Mouse (Mus musculus) midbrain, embryonic 16.5 days (tissue): Measurements from ENCODE around the gene Gm11992. TPM values are rescaled to one million over a fixed set of nuclear protein-coding genes. Genes with fewer than 3 reads are reported as not detected.

Experiments
- ATAC-seq: fragments of 200-750 bp; cut with Nextera tagmentation; 2 replicates; pipeline ENCODE4 v1.8.0; 2017; ENCODE audit warnings: moderate TSS enrichment
- H3K27ac ChIP-seq: fragments of 300-500 bp; sonication (generic); 2 replicates; pipeline ENCODE4 v1.5.1; 2014; ENCODE audit warnings: mild to moderate bottlenecking, low read length, mixed read lengths
- H3K27me3 ChIP-seq: fragments of 300-500 bp; sonication (generic); 2 replicates; pipeline ENCODE4 v1.6.1; 2014; ENCODE audit warnings: low read depth, low read length, mixed read lengths; ENCODE audit not compliant: control insufficient read depth, insufficient read depth
- H3K36me3 ChIP-seq: fragments of 300-500 bp; sonication (generic); 2 replicates; pipeline ENCODE4 v1.6.1; 2014; ENCODE audit warnings: mild to moderate bottlenecking, low read length, moderate library complexity, mixed read lengths; ENCODE audit not compliant: control insufficient read depth, insufficient read depth
- H3K4me1 ChIP-seq: fragments of 300-500 bp; sonication (generic); 2 replicates; pipeline ENCODE4 v1.6.1; 2014; ENCODE audit warnings: mild to moderate bottlenecking, low read length, mixed read lengths; ENCODE audit not compliant: control insufficient read depth, insufficient read depth
- H3K4me2 ChIP-seq: fragments of 300-500 bp; sonication (generic); 2 replicates; pipeline ENCODE4 v1.6.1; 2014; ENCODE audit warnings: mild to moderate bottlenecking, low read length, mixed read lengths
- H3K4me3 ChIP-seq: fragments of 300-500 bp; sonication (generic); 2 replicates; pipeline ENCODE4 v1.5.1; 2014; ENCODE audit warnings: low read depth, mild to moderate bottlenecking, low read length, moderate library complexity, mixed read lengths
- H3K9ac ChIP-seq: fragments of 300-500 bp; sonication (generic); 2 replicates; pipeline ENCODE4 v1.6.1; 2014; ENCODE audit warnings: low read depth, low read length, mixed read lengths
- H3K9me3 ChIP-seq: fragments of 300-500 bp; sonication (generic); replicated peaks from 2 replicates; pipeline ENCODE4 v1.6.1; 2014; ENCODE audit warnings: mild to moderate bottlenecking, low read length, mixed read lengths; ENCODE audit not compliant: control insufficient read depth, poor library complexity, severe bottlenecking
- WGBS: fragments of 180-500 bp; shearing (Covaris S2); extraction: QIAGEN DNeasy Blood & Tissue Kit; methylation state at CpG from one replicate; pipeline ENCODE4 v1.1.7; 2014; 5-methylcytosine and 5-hydroxymethylcytosine counted together
- polyA plus RNA-seq: library from polyadenylated mRNA; unstranded; fragments of >200 nt; fragmentation: Nextera tagmentation; extraction: Ambion mirVana; gene quantifications from 2 replicates; pipeline ENCODE4 v1.2.1, GENCODE M21; 2015

Gm11992 gene
- polyA plus RNA-seq, 1 experiment from 2014 or later: 2.7 TPM

DNA sequence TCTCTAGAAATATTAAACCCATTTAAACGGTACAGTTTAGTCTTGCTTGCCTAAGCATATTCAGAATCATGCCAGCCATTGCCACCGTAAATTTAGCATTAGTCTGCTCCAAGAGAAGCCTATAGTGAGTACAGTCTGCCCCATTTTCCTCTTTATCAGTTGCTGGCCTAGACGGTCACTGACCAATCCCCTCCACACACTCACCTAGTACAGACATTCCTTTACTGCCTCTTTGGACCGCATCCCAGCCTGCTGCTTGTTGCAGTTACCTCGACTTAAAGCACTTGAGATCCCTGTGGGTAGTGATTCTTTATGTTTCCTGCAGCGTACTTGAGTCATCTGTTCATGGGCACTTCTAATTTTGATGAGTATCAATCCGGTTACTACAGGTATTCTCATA lies 23.6 kb upstream of the Gm11992 start:
- H3K27ac ChIP-seq: no peak overlapping the region
- no peaks in the 10 kb centered on the region for H3K9me3 ChIP-seq
- no peak for ATAC-seq
- no peaks in the 10 kb centered on the region for H3K4me1 ChIP-seq
- no peak overlapping the region for H3K9ac ChIP-seq
- H3K36me3 ChIP-seq: no peaks in the 10 kb centered on the region
- no peaks in the 10 kb centered on the region for H3K27me3 ChIP-seq
- H3K4me3 ChIP-seq: no peak overlapping the region
- 83% methylated on average over 7 of the region's 7 CpGs for WGBS
- no peak overlapping the region for H3K4me2 ChIP-seq

- Histone ChIP-seq H3K4me2 (no peak overlapping the region), H3K27ac (no peak overlapping the region), H3K36me3 (no peaks in the 10 kb centered on the region), H3K4me1 (no peaks in the 10 kb centered on the region), H3K9ac (no peak overlapping the region), H3K9me3 (no peaks in the 10 kb centered on the region), H3K4me3 (no peak overlapping the region), H3K27me3 (no peaks in the 10 kb centered on the region)
- WGBS: 68% methylated on average over 3 of the region's 3 CpGs
- no peak for ATAC-seq
Observed at GRCm38 (mm10) chr11:9025211-9025610, 23.2 kb upstream of the Gm11992 start.

- no peaks in the 10 kb centered on the region for H3K36me3 ChIP-seq
- no peak overlapping the region for H3K9ac ChIP-seq
- no peak overlapping the region for H3K27ac ChIP-seq
- no peaks in the 10 kb centered on the region for H3K9me3 ChIP-seq
- no peak overlapping the region for H3K4me2 ChIP-seq
- no peak overlapping the region for H3K4me3 ChIP-seq
- 86% methylated on average over 2 of the region's 2 CpGs for WGBS
- no peaks in the 10 kb centered on the region for H3K4me1 ChIP-seq
- no peaks in the 10 kb centered on the region for H3K27me3 ChIP-seq
- ATAC-seq: no peak
Observed at GRCm38 (mm10) chr11:9031530-9031929, 16.9 kb upstream of the Gm11992 start.

DNA sequence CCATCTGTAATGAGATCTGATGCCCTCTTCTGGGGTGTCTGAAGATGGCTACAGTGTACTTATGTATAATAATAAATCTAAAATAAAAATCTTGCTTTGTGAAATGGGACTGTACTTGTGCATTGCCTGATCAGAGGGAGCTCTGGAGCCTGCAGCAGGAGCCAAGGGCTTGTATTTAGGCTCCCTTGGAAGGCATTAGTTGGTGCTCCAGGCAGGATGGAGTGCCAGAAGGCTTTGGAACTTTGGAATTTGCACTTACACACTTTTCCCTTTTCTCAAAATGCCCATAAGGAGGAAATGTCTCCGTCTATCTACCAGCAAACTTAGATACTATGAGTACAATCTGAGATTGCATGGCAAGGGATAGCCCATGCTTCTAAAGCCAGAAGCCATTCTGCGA lies 1.8 kb upstream of the Gm11992 start:
- ATAC-seq: no peak
- 88% methylated on average over 2 of the region's 2 CpGs for WGBS
- no peak overlapping the region for H3K27ac ChIP-seq

DNA sequence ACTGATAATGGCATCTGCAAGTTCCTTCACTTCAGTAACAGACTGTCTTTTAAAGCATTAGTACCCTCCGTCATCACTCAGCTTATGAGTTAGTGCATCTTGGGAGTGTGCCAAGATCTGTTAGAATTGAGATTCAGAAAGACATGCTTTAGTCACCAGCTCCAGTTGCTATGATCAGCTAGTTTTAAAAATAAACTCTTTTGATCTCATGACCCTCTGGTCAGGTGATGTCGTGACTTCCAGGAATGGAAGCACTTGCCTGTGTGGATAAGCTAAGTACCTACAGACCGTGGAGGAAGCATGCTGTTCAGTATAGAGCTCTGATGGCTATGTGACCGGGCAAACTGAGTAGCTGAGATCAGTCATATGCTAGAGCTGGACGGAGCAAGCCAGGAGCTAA lies 1.4 kb upstream of the Gm11992 start:
- WGBS: 80% methylated on average over 5 of the region's 5 CpGs
- peaks cover 2% of the 10 kb centered on the region; the same call in 1 of the 2 replicates for H3K4me1 ChIP-seq
- H3K9ac ChIP-seq: no peak overlapping the region
- no peaks in the 10 kb centered on the region for H3K9me3 ChIP-seq
- H3K27me3 ChIP-seq: peaks cover 11% of the 10 kb centered on the region
- no peak overlapping the region for H3K4me2 ChIP-seq
- H3K27ac ChIP-seq: no peak overlapping the region
- no peak overlapping the region for H3K4me3 ChIP-seq
- no peaks in the 10 kb centered on the region for H3K36me3 ChIP-seq
- no peak for ATAC-seq

More for the DNA sequence above, 1.8 kb upstream of the Gm11992 start:
- Histone ChIP-seq H3K36me3 (no peaks in the 10 kb centered on the region), H3K4me3 (no peak overlapping the region), H3K9ac (no peak overlapping the region), H3K27me3 (peaks cover 11% of the 10 kb centered on the region), H3K4me1 (peaks cover 2% of the 10 kb centered on the region; the same call in 1 of the 2 replicates), H3K9me3 (no peaks in the 10 kb centered on the region), H3K4me2 (no peak overlapping the region)

DNA sequence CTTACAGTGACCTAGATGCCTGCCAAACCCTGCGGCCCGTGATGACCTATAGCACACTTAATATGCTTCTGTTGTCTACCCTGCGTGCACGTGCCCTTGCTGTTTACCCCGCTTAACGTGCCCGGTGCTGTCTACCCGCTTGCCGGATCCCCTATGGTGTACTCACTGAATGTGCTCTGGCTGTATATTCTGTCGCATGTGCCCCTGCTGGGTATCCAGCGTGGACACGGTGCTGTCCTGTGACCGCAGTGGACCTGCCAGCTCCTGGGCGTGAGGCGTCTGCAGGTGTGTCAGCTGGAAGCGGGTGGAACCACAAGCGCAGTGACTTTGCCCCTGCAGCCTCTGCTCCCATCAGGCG lies 288 bp downstream of the Gm11992 start, which contains the start of gene Sun3:
Gene Sun3, minus strand, starts transcription at position 289 of the 358 bp plus-strand sequence.
- H3K27me3 ChIP-seq: peaks cover 11% of the 10 kb centered on the region
- WGBS: under 1% methylated on average over 18 of the region's 18 CpGs
- ATAC-seq: peak; percentile 86; the same call in 1 of the 2 replicates
- H3K4me1 ChIP-seq: peaks cover 2% of the 10 kb centered on the region; the same call in 1 of the 2 replicates
- H3K4me2 ChIP-seq: peak within 1 kb of the TSS; percentile 100
- no peaks in the 10 kb centered on the region for H3K9me3 ChIP-seq
- peak within 1 kb of the TSS; percentile 54 for H3K9ac ChIP-seq
- peak within 1 kb of the TSS; percentile 50 for H3K4me3 ChIP-seq
- no peak within 1 kb of the TSS for H3K27ac ChIP-seq
- no peaks in the 10 kb centered on the region for H3K36me3 ChIP-seq

GRCm38 (mm10) chr11:9050241-9050640 lies 1.8 kb downstream of the Gm11992 start:
- H3K4me2 ChIP-seq: no peak overlapping the region
- H3K4me1 ChIP-seq: peaks cover 2% of the 10 kb centered on the region; the same call in 1 of the 2 replicates
- ATAC-seq: no peak
- H3K9me3 ChIP-seq: no peaks in the 10 kb centered on the region
- no peaks in the 10 kb centered on the region for H3K36me3 ChIP-seq
- peaks cover 11% of the 10 kb centered on the region for H3K27me3 ChIP-seq
- 70% methylated on average over 4 of the region's 4 CpGs for WGBS
- H3K27ac ChIP-seq: no peak overlapping the region
- H3K9ac ChIP-seq: no peak overlapping the region
- H3K4me3 ChIP-seq: no peak overlapping the region

GRCm38 (mm10) chr11:9051895-9052294 lies 3.5 kb downstream of the Gm11992 start:
- WGBS: 79% methylated on average over 2 of the region's 2 CpGs
- no peak for ATAC-seq
- no peak overlapping the region for H3K4me3 ChIP-seq

GRCm38 (mm10) chr11:9056937-9057336 lies 8.5 kb downstream of the Gm11992 start:
- no peak overlapping the region for H3K4me3 ChIP-seq
- ATAC-seq: no peak
- no peaks in the 10 kb centered on the region for H3K9me3 ChIP-seq
- no peaks in the 10 kb centered on the region for H3K4me1 ChIP-seq
- no peaks in the 10 kb centered on the region; the same call in 1 of the 2 replicates for H3K27me3 ChIP-seq
- H3K4me2 ChIP-seq: no peak overlapping the region
- H3K36me3 ChIP-seq: no peaks in the 10 kb centered on the region
- H3K9ac ChIP-seq: no peak overlapping the region
- no peak overlapping the region for H3K27ac ChIP-seq
- 82% methylated on average over 2 of the region's 2 CpGs for WGBS

More at GRCm38 (mm10) chr11:9051895-9052294, 3.5 kb downstream of the Gm11992 start:
- H3K4me1 ChIP-seq: peaks cover 2% of the 10 kb centered on the region; the same call in 1 of the 2 replicates
- no peaks in the 10 kb centered on the region for H3K36me3 ChIP-seq
- peaks cover 11% of the 10 kb centered on the region for H3K27me3 ChIP-seq
- no peaks in the 10 kb centered on the region for H3K9me3 ChIP-seq
- H3K4me2 ChIP-seq: no peak overlapping the region
- no peak overlapping the region for H3K27ac ChIP-seq
- H3K9ac ChIP-seq: no peak overlapping the region
